Mouse (Mus musculus) adrenal gland, adult 8-10 months (tissue): ENCODE measurements around the gene Sema3e. TPM values are rescaled to one million over a fixed set of nuclear protein-coding genes. Genes with fewer than 3 reads are reported as not detected.

Experiments
- DNase-seq: peaks from one replicate; pipeline ENCODE4 v3.0.0; 2022
- total RNA-seq, 4 experiments: library from RNA; stranded (reverse); gene quantifications; 2 replicates each; pipeline ENCODE4 v1.2.4; 2022

Gene Sema3e
- total RNA-seq, 4 experiments from 2014 or later: 0.45 to 1.5 (median 0.82) TPM

- DNase-seq: no peak
These were observed 184.9 kb downstream of the Sema3e start for GRCm38 (mm10) chr5:14209962-14210361.

- no peak for DNase-seq
These were observed 191.1 kb downstream of the Sema3e start for GRCm38 (mm10) chr5:14216211-14216610.

GRCm38 (mm10) chr5:14218677-14219076 lies 193.6 kb downstream of the Sema3e start:
- DNase-seq: no peak

- DNase-seq: no peak
These were observed 199.4 kb downstream of the Sema3e start for GRCm38 (mm10) chr5:14224509-14224908.

- no peak for DNase-seq
These were observed 206.0 kb downstream of the Sema3e start for GRCm38 (mm10) chr5:14231027-14231426.

GRCm38 (mm10) chr5:14252583-14252982 lies 227.5 kb downstream of the Sema3e start:
- no peak for DNase-seq

- DNase-seq: no peak
These were observed 228.3 kb downstream of the Sema3e start for GRCm38 (mm10) chr5:14253328-14253727.

- no peak for DNase-seq
These were observed 235.1 kb downstream of the Sema3e start for GRCm38 (mm10) chr5:14260156-14260555.

- no peak for DNase-seq
These were observed 242.3 kb downstream of the Sema3e start for GRCm38 (mm10) chr5:14267400-14267799.

Other genes with a start within 250 kb of the Sema3e start
- not detected for gene Speer3, start 233.7 kb upstream of the Sema3e start, total RNA-seq